In the genomic region with DNA sequence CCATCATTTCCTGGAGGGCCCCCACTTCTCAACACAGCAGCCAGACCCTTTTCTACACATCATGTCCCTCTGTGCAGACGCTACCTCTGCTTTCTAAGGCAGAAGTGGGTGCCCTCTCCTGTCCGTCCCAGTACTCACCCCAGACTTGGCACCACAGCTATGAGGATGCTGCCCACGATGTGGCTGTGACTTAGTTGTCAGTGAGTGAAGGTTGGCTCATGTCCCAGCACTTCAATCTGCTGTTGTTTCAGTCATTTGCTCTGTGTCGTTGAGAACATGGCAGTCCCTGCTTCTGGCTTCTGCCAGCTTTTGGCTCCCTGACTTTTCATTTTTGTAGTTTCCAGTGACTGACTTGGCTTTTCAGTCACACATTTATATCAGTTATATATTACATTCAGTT, we compare ENCODE assay signal across 16 mouse cellular contexts. TPM values are rescaled to one million over a fixed set of nuclear protein-coding genes. Genes with fewer than 3 reads are reported as not detected.
DNase-seq lines count a peak whose midpoint lies in the region; ATAC-seq and TF ChIP-seq lines count a peak whose summit lies in the region.
"Had no signal": no experiment of that assay in that cellular context is flagged by ENCODE, and none has a peak within 500 bp of the region (broad histone marks: within the 10 kb centered on the region; RNA-seq: fewer than 3 reads in every experiment).

No protein-coding gene starts in this region.

- intact Hi-C loops in left cerebral cortex, postnatal 36 days (cut with DNase I): no loop called here
- intact Hi-C loops in left cerebral cortex, postnatal 10 days (cut with DNase I): no loop called here

- peak; percentile 32 to 45 for DNase-seq in left cerebral cortex, postnatal 36 days (ENCODE audit: low spot score in 2 of 2)
- DNase-seq in left cerebral cortex, postnatal 10 days (ENCODE audit: extremely low spot score in 1 of 2, low spot score in 2 of 2): no peak
- peak; percentile 75 for DNase-seq in brain, embryonic 14.5 days (ENCODE audit: low read depth)
- peak; percentile 63 to 70 for DNase-seq in layer of hippocampus, postnatal 10 days (ENCODE audit: low spot score in 2 of 2)
- no peak for DNase-seq in B cell, adult 2 months
- no peak for DNase-seq in urinary bladder, adult 18-20 months (ENCODE audit: low spot score in 2 of 2)
- DNase-seq: adrenal gland, postnatal 25 days; cerebellum, adult 11-12 months; gastrocnemius, postnatal 25 days; lung, embryonic 14.5 days; spleen, adult 18-20 months had no signal

- no peak overlapping the region for H3K27ac ChIP-seq in forebrain, embryonic 15.5 days (replicated peaks)
- H3K27ac ChIP-seq in forebrain, embryonic 13.5 days: no peak overlapping the region
- H3K27ac ChIP-seq: heart, embryonic 15.5 days; kidney, embryonic 15.5 days; limb, embryonic 13.5 days had no signal

- no peaks in the 10 kb centered on the region for H3K9me3 ChIP-seq in forebrain, embryonic 15.5 days
- no peaks in the 10 kb centered on the region for H3K9me3 ChIP-seq in forebrain, embryonic 13.5 days (replicated peaks)
- H3K9me3 ChIP-seq: heart, embryonic 15.5 days; kidney, embryonic 15.5 days; limb, embryonic 13.5 days had no signal

- no peak for TF ChIP-seq CTCF in brain, embryonic 14.5 days (IDR thresholded peaks at IDR 0.05; ENCODE audit: borderline replicate concordance, extremely low read depth, insufficient read depth, insufficient read length)

- H3K4me2 ChIP-seq in forebrain, embryonic 15.5 days (replicated peaks): no peak overlapping the region
- no peak overlapping the region for H3K4me2 ChIP-seq in forebrain, embryonic 13.5 days
- H3K4me2 ChIP-seq: heart, embryonic 15.5 days; kidney, embryonic 15.5 days; limb, embryonic 13.5 days; lung, embryonic 14.5 days had no signal

- H3K36me3 ChIP-seq in forebrain, embryonic 15.5 days: peaks cover 22% of the 10 kb centered on the region
- H3K36me3 ChIP-seq in forebrain, embryonic 13.5 days (ENCODE audit: poor library complexity, severe bottlenecking): peaks cover 49% of the 10 kb centered on the region
- H3K36me3 ChIP-seq: heart, embryonic 15.5 days had no signal

- no peak overlapping the region for H3K9ac ChIP-seq in forebrain, embryonic 15.5 days (replicated peaks)
- H3K9ac ChIP-seq in forebrain, embryonic 13.5 days: no peak overlapping the region
- H3K9ac ChIP-seq: heart, embryonic 15.5 days; kidney, embryonic 15.5 days; limb, embryonic 13.5 days; lung, embryonic 14.5 days had no signal

- ATAC-seq in forebrain, embryonic 15.5 days (replicated peaks): peak; percentile 61; the same call in 1 of the 2 replicates
- ATAC-seq in forebrain, embryonic 13.5 days: no peak

- 66% methylated on average over 4 of the region's 4 CpGs for WGBS in forebrain, embryonic 15.5 days
- WGBS in forebrain, embryonic 13.5 days: 82% methylated on average over 4 of the region's 4 CpGs

- H3K4me3 ChIP-seq in forebrain, embryonic 15.5 days: no peak overlapping the region
- no peak overlapping the region for H3K4me3 ChIP-seq in forebrain, embryonic 13.5 days
- H3K4me3 ChIP-seq: heart, embryonic 15.5 days; kidney, embryonic 15.5 days; limb, embryonic 13.5 days had no signal

- no peaks in the 10 kb centered on the region for H3K27me3 ChIP-seq in forebrain, embryonic 15.5 days
- no peaks in the 10 kb centered on the region for H3K27me3 ChIP-seq in forebrain, embryonic 13.5 days
- H3K27me3 ChIP-seq: kidney, embryonic 15.5 days; limb, embryonic 13.5 days had no signal

- TF ChIP-seq POLR2A in brain, embryonic 14.5 days (IDR thresholded peaks at IDR 0.05; ENCODE audit: borderline replicate concordance, extremely low read depth, insufficient read depth, insufficient read length, poor library complexity, severe bottlenecking): no peak

- H3K4me1 ChIP-seq in forebrain, embryonic 15.5 days: 0 out of 2 replicates have a peak, but pooled peaks cover 5% of the 10 kb centered on the region
- H3K4me1 ChIP-seq in forebrain, embryonic 13.5 days: no peaks in the 10 kb centered on the region
- H3K4me1 ChIP-seq: kidney, embryonic 15.5 days; limb, embryonic 13.5 days had no signal

RNA-seq across cellular contexts. Expression of gene Gm3448, which starts 14.6 kb away (rescaled TPM):
- 5.2 and 5.5 TPM in 2 replicates for polyA plus RNA-seq in forebrain, embryonic 15.5 days (2015; fragmentation: Nextera tagmentation; extraction: Ambion mirVana)
- polyA plus RNA-seq in forebrain, embryonic 13.5 days (2015; fragmentation: Nextera tagmentation; extraction: Ambion mirVana): 5.6 and 7.0 TPM in 2 replicates
- total RNA-seq in left cerebral cortex, postnatal 36 days (2021): 10 to 100 TPM in 1 of 2 experiments, 1 to 10 TPM in 1; 4.7 to 10.7 TPM
- 1 to 10 TPM; 5.5 to 6.3 TPM for total RNA-seq in left cerebral cortex, postnatal 10 days (2021)
- 3.4 and 4.7 TPM in 2 replicates for polyA plus RNA-seq in brain, embryonic 14.5 days (2012; rRNA removed)
- 1 to 10 TPM; 6.0 to 7.5 TPM for total RNA-seq in layer of hippocampus, postnatal 10 days (2021)

RNA-seq across cellular contexts. Expression of gene Tcte3, which starts 14.6 kb away (rescaled TPM):
- polyA plus RNA-seq in forebrain, embryonic 15.5 days (2015; fragmentation: Nextera tagmentation; extraction: Ambion mirVana): 0.89 TPM in 1 of 2 replicates, not detected in the other
- 0.41 TPM in 1 of 2 replicates, not detected in the other for polyA plus RNA-seq in forebrain, embryonic 13.5 days (2015; fragmentation: Nextera tagmentation; extraction: Ambion mirVana)
- 1 to 10 TPM in 1 of 2 experiments, under 1 TPM in 1; 0.54 to 1.9 TPM for total RNA-seq in left cerebral cortex, postnatal 36 days (2021)
- total RNA-seq in left cerebral cortex, postnatal 10 days (2021): not detected
- polyA plus RNA-seq in brain, embryonic 14.5 days (2012; rRNA removed): 0.31 TPM in 1 of 2 replicates, not detected in the other
- 1 to 10 TPM; 2.0 to 2.6 TPM for total RNA-seq in layer of hippocampus, postnatal 10 days (2021)
- total RNA-seq: gastrocnemius, postnatal 25 days had no signal
- polyA plus RNA-seq: kidney, embryonic 15.5 days; lung, embryonic 14.5 days had no signal

RNA-seq across cellular contexts. Expression of gene Ermard, which starts 14.9 kb away (rescaled TPM):
- polyA plus RNA-seq in forebrain, embryonic 15.5 days (2015; fragmentation: Nextera tagmentation; extraction: Ambion mirVana): 80.7 and 91.4 TPM in 2 replicates
- 92.7 and 94.3 TPM in 2 replicates for polyA plus RNA-seq in forebrain, embryonic 13.5 days (2015; fragmentation: Nextera tagmentation; extraction: Ambion mirVana)
- total RNA-seq in left cerebral cortex, postnatal 36 days (2021): 10 to 100 TPM; 30.1 to 60.5 TPM
- total RNA-seq in left cerebral cortex, postnatal 10 days (2021): 10 to 100 TPM; 39.1 to 45.8 TPM
- 87.7 and 107 TPM in 2 replicates for polyA plus RNA-seq in brain, embryonic 14.5 days (2012; rRNA removed)
- 10 to 100 TPM; 46.4 to 56.9 TPM for total RNA-seq in layer of hippocampus, postnatal 10 days (2021)

RNA-seq across cellular contexts. Expression of gene Gm3435, which starts 45.9 kb away (rescaled TPM):
- 7.7 and 8.4 TPM in 2 replicates for polyA plus RNA-seq in forebrain, embryonic 15.5 days (2015; fragmentation: Nextera tagmentation; extraction: Ambion mirVana)
- polyA plus RNA-seq in forebrain, embryonic 13.5 days (2015; fragmentation: Nextera tagmentation; extraction: Ambion mirVana): 10.4 and 10.6 TPM in 2 replicates
- 1 to 10 TPM; 3.4 to 6.3 TPM for total RNA-seq in left cerebral cortex, postnatal 36 days (2021)
- total RNA-seq in left cerebral cortex, postnatal 10 days (2021): 1 to 10 TPM; 3.8 TPM
- polyA plus RNA-seq in brain, embryonic 14.5 days (2012; rRNA removed): 6.2 and 9.0 TPM in 2 replicates
- total RNA-seq in layer of hippocampus, postnatal 10 days (2021): 1 to 10 TPM; 5.0 to 5.2 TPM

Comparison
In these comparisons a context has a peak if more than half of its experiments do, and no peak if none do; other contexts are left out.
1. DNase-seq: peak in left cerebral cortex, postnatal 36 days (2 of 2), brain, embryonic 14.5 days (single experiment) and layer of hippocampus, postnatal 10 days (2 of 2); none in left cerebral cortex, postnatal 10 days (0 of 2), B cell, adult 2 months (0 of 2) and urinary bladder, adult 18-20 months (0 of 2).